Mouse (Mus musculus): ENCODE data around the gene Cyp2b23. TPM values are rescaled to one million over a fixed set of nuclear protein-coding genes. Genes with fewer than 3 reads are reported as not detected.

Cyp2b23 gene
- polyA plus RNA-seq (2012; ENCODE audit: low replicate concordance), result not detected in 2 replicates

GRCm38 (mm10) chr7:26686337-26686736, at the start of gene Cyp2b23:
Gene Cyp2b23 (minus strand): TSS chr7:26686437.

GRCm38 (mm10) chr7:26618364-26618763, 67.9 kb downstream of the Cyp2b23 start, which contains the start of gene Vmn1r185:
Gene Vmn1r185 (minus strand): TSS chr7:26618464.

Other genes with a start within 250 kb of the Cyp2b23 start
- gene Nlrp9a, start 151.4 kb downstream of the Cyp2b23 start, polyA plus RNA-seq (2012; ENCODE audit: low replicate concordance), result not detected in 2 replicates
- not detected in 2 replicates for gene Vmn1r185, start 68.0 kb downstream of the Cyp2b23 start, polyA plus RNA-seq (2012; ENCODE audit: low replicate concordance)
- not detected in 2 replicates for gene Cyp2b19, start 70.7 kb upstream of the Cyp2b23 start, polyA plus RNA-seq (2012; ENCODE audit: low replicate concordance)
- gene Cyp2g1, start 122.5 kb upstream of the Cyp2b23 start, polyA plus RNA-seq (2012; ENCODE audit: low replicate concordance), result not detected in 2 replicates
- gene Cyp2a5, start 148.9 kb upstream of the Cyp2b23 start, polyA plus RNA-seq (2012; ENCODE audit: low replicate concordance), result not detected in 2 replicates

All from hematopoietic multipotent progenitor cell, adult 10-12 weeks (in vitro differentiated cells).